Mouse (Mus musculus) frontal cortex, adult (tissue): ENCODE results near the gene Dock3.

Source experiments
- ATAC-seq: cut with Nextera tagmentation; 2 replicates; pipeline ENCODE4 v1.9.2; 2017; ENCODE audit warnings: mild to moderate bottlenecking, moderate library complexity, mixed read lengths; ENCODE audit not compliant: low TSS enrichment

The Dock3 gene

DNA sequence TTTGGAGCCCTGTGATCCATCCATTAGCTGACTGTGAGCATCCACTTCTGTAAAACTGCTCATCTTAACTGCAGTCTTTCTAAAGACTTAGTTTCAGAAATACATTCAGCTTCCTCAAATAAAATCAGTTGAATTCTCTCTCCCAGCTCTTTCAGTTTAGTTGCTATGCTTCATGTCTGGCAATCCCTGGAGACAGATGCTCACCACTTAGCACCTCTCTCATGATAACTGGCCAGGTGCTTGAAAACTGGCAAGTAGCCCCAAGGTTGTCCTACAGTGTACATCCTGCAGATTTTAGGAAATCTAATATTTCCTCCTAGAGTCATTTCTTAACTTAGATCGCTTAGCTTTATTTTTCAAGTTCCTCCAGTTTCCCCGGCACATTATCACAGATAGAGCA, 193.8 kb downstream of the Dock3 start:
- peak; percentile 70 for ATAC-seq

DNA sequence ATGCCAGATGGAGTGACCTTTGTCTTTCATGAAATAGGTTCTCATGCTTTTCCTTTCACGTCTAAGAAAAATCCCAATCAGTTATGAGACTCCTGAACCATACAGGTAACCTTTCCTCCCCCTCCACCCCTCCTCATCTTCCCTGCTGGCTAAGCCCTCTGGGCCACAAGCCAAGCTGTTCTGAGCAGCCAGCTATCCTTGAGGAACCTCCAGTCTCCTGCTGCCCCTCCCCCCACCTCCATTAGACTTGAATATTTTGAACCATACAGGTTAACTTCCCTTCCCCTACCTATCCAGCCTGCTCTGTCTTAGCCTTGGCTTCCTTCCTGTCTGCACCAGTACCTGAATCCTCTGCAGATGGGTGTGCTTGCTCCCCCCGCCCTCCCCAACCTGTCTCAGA, 204.1 kb downstream of the Dock3 start:
- ATAC-seq: no peak

DNA sequence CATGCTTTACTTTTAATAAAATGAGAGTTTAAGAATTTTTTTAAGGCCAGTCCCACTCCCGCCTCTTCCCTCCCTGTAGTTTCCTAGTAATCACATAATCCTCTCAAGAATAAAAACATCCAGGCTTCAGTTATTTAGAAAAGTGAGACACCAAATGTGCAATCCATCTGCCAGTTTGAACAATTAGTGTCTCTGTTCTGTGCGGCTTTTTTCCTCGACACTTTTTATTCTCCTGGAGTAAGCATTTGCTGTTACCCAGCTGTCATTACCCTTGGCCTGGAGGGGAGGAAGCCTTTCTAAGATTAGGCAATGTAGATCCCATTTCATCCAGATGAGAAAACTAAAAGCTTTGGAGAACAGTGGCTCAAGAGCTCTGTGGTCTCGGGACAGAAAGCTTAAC, 221.9 kb downstream of the Dock3 start:
- peak; percentile 41; the same call in 1 of the 2 replicates for ATAC-seq

DNA sequence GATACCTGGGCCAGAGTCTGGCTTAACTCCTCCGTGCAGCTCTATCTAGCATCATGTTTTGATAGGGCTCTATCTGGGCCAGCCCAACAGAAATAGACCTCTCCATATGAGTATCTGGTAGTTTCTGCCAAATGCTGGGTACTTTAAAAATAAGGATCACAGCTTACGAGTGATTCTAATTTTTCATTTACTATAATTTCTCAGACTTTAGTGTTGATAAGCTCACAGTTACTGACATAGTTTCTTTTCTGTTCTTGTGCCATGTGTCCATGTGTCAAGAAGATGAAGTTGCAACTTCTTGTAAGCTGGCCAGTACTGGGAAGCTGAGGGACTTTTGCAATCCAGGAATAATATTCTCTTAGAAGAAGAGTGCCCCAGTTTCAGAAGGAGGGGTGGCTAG, 228.5 kb downstream of the Dock3 start:
- peak; percentile 85 for ATAC-seq

DNA sequence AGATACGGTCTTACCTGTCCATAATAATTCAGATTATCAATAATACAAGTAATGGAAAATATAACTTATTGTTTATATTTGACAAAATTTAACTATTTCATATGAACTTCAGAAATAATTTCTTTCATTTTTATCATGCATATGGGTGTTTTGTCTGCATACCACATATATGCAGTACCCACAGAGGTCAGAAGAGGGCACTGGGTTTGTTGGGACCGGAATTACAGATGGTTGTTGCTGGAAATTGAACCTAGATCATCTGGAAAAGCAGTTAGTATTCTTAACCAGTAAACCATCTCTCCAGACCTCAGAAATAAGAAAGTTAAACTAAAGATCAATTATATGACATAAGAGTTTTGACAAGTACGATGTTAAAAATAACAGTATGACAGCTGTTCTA, 261.0 kb downstream of the Dock3 start:
- ATAC-seq: no peak

DNA sequence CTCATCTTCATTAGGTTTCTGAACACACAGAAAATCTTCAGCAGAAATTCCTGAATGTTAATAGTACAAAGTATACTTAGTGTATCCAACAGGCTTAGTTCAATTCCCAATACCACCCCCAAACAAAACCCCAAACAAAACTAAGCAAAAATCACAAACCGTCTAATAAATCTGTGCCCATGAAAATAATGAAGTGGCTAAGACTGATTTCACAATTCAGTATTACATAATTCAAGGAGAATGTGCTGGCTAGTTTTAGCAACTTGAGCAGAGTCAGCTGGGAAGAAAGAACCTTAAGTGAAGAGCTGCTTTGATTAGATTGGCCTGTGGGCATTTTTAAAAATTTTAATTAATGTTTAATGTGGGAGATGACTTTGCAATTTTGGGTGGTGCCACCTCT, 273.3 kb downstream of the Dock3 start:
- no peak for ATAC-seq

DNA sequence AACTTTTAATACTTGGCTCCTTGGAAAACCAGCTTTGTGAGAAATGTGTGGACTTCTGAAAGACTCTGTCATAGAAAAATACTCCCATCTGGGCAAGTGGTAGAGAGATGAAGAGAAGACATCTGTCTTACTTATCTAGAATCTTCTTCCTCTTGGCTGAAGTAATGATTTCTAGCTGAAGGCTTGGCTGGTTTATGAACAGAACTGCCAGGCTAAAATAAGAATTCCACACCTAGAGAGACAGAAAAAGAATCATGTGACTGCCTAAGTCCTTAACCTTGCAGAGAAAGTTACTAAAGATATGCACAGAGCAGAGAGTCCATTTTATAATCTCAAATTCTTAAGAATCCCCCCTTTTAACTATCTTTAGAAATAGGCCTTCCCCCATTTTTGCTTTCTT, 276.2 kb downstream of the Dock3 start:
- ATAC-seq: peak; percentile 72

DNA sequence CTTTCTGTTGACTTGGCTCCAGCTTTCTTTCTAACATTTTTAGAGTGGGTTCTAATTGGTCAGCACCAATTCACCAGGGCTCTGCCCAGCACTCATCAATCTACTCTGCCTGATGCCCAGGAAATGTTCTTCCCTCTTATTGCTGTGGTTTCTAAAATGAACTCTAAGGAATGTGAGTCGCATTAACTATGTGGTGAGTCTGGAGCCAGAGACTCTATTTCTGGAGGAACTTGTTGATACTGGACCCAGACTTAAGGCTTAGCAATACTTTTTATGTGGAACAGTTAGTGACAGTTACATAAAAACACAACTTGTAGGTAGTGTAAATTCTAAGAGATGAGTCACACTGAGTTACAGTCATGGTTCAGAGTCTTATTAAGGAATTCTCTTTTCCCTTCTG, 296.7 kb downstream of the Dock3 start:
- peak; percentile 89 for ATAC-seq

DNA sequence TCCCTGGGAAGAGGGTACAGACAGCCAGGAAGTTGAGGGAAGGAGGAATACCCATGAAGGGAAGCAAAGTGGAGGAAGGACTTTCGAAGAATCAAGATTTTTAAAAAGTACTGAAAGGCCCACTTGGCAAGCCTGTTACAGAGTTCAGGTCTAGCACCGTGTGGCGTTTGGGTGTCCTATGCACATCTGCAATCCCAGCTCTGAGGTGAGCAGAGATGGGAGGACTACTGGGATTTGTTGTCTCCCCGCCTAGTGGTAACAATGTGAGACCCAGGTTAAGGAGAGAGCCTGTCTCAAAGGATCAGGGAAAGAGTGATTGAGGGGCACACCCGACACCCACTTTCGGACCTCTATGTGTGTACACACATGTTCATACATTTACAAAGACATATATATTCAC, 316.8 kb downstream of the Dock3 start:
- ATAC-seq: no peak

DNA sequence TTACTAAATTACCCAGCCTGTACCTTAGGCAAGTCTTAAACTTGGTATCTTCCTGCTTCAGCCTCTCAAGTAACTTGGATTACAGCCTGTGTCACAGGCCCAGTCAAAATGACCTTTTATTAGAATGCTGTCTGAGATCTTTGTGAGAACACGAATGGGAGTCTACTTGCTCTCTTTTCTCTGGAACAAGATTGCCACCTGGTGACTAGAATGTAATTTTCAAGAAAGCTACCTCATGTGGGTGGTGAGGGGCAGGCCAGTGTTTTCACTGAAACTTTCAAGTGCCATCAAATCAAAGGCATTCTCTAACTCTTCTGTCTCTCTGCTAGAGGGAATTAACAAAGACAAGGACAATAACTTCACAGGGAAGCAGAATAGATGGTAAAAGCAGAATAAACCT, 317.9 kb downstream of the Dock3 start:
- no peak for ATAC-seq

DNA sequence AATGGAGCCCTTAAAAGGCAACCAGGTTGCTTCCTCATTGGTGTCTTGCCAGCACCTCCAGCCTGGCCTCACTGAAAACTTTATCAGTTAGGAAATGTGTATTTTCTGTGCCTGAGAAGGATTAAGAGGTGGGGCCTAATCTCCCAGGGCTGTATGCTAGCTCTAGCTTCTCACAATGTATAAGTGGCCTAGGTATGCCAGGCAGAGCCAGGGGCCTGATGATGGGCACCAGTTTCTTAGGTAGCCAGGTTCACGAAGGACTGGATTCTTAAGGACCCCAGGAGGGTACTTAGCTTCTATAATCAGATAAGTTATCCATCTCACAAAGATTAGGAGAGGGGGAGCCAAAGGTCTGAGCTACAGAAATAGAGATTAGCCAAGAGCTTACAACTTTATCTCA, 320.1 kb downstream of the Dock3 start:
- no peak for ATAC-seq

DNA sequence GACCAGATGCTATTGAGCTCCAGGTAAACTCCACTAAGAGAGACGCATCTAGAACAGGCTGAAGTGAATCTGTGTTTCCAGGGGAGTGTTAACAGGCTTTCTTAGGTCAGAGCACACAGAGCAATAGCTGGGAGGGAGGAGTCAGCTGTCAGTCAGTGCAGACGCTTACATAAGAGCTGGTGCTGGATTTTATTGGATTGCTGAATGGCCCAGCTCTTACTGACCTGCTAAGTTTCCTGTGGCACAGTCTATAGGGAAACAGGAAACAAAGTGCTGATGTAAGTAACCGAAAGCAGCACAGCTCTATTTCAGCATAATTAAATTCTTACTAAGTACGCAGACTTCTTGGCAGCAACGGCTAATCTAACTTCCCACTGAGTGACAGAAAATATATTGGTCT, 323.0 kb downstream of the Dock3 start:
- peak; percentile 56; the same call in 1 of the 2 replicates for ATAC-seq

DNA sequence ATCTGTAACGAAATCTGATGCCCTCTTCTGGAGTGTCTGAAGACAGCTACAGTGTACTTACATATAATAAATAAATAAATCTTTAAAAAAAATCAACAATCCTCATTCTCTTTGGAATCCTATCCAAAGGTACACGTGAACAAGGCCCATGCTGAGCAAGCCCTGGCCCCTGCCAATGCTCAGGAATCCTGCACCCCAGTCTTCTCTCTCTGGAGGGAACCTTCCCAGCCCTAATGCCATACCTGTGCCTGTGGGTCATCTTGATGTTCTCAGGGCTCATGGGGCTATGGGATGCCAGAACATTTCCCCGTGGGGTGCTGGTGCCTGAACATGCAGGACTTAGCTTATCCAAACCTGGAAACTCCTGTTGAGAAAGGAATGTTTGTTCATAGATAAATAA, 323.5 kb downstream of the Dock3 start:
- ATAC-seq: no peak

DNA sequence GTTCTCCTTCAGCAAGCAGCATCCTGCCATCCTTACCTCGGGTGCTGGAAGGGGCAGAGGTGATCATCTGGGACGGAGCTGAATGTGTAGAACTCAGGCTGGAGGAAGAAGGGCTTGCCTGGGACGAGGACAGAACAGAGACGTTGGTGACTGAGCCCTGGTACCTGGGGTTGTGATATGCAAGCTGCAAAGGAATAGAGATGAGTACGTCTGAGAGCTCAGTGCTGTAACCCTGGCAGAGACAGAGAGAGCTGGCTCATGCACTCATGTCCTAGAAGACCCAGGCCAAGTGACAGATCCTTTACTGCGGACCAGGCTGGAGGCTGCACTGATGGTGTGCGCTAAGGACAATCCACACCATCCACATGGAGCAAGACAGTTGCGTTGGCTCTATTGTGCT, 325.1 kb downstream of the Dock3 start:
- ATAC-seq: no peak

DNA sequence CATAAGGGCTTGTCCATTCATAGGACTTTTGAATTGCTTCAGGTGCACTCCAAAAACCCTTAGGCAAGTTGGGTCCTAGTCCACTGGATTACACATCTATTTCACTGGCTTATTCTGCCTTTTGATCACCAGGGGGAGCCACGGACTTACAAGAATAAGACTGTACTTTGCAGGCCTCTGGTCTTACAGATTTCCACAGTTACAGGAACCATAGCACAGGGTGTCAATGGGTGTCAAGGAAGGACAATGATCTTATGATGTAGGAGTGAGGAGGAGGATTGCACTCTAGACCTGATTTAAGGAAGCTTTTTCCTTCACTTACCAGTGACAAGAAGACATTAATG, 327.9 kb downstream of the Dock3 start:
- peak; percentile 58; the same call in 1 of the 2 replicates for ATAC-seq

DNA sequence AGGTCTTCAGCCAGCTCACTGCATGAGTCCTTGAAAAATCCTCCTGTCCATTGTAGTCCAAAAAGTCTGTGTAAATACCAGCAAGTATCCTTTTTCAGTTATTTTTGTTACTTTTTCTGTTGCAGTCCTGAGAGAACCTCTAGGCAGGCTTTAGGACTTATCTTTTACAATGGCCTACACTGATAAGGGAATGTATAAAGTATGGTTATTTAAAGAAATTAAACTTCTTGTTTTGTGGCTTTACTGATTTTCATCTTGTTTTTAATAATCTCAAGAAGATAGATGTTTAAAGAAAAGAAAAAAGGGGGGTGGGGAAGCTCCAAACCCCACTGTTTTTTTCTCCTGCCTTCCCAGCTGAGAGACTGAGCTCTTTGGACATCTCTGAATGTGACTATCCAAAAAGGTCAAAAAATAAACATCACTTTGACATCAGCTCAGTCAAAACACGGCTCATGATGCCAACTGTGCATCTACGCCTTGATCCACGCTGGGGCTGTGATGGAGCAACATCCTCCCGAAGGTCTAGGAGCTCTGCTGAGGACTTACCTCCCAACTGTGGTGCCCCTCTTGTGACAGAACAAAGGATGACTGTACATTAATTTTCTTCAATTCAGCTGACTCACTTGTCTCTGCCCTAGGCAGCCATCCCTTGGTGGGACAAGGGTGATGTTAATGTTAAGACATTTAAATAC, 328.5 kb downstream of the Dock3 start:
- no peak for ATAC-seq

DNA sequence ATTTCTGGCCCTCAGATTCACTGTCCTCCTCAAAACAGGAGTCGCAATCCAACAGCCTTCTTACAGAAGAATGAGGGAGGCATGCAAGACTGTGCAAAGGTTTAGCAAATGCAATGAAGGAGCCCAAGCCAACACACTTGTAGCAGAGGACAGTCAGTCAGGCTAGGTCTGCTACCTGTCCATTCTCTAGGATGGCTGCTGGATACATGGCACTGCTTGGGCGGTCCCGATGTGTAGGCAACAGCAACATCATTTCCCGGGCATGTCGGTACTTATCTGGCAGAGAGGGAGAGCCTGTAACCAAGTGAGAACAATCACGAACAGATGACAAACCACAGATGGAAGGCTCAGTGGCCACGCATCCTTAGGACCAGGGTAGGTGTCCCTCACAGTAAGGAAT, 330.1 kb downstream of the Dock3 start:
- ATAC-seq: 0 out of 2 replicates have a peak, but pooled peaks have one; percentile 23

DNA sequence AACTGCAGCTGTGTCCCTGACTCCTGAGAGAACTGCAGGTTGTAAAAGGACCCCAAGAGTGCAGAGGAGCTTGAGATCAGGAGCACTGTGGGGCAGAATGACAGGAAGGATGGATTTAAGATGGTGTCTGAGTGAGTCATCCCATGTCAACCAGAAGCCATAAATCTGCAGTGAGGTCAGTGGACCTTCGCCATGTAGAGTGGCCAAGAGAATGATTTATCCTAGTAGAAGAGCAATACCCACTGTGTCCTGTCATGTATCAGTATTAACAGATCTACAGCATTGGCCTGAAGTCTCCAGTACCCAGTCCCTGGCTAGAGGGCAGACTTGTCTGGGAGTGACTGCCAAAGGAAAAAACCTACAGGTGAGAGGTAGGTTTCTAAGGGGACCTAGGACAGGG, 332.8 kb downstream of the Dock3 start:
- ATAC-seq: no peak

DNA sequence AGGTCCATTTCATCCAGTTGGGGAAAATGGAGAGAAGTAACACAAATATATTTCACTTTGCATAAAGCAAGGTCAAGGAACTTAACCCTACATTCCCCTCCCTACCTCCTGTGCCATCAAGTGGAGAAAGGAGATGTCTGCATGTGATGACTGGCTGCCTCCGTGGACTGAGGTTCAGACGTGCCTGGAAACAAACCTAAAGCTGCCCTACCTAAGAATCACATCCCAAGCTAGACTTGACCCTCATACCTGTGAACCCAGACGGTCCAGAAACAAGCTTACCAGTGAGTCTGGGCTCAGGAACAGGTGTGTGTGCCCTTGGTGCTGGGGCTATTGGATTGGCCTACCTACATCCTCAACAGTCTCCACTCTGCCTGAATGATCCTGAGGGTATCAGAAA, 338.4 kb downstream of the Dock3 start:
- ATAC-seq: no peak

DNA sequence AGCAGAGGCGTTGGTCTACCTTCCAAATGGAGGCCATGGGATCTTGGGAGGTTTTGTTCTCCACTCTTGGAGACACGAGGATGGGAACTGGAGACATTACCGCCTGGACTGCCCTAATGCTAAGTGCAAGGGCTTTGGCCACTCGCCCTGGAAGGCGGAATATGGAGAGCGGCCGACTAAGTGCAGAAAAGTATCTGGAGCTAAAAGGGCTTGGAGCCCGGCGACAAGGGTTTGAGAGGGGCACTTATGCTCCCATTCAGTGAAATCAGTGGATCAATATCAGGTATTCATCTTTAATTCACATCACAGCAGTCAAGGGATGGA, 339.2 kb downstream of the Dock3 start:
- ATAC-seq: no peak

DNA sequence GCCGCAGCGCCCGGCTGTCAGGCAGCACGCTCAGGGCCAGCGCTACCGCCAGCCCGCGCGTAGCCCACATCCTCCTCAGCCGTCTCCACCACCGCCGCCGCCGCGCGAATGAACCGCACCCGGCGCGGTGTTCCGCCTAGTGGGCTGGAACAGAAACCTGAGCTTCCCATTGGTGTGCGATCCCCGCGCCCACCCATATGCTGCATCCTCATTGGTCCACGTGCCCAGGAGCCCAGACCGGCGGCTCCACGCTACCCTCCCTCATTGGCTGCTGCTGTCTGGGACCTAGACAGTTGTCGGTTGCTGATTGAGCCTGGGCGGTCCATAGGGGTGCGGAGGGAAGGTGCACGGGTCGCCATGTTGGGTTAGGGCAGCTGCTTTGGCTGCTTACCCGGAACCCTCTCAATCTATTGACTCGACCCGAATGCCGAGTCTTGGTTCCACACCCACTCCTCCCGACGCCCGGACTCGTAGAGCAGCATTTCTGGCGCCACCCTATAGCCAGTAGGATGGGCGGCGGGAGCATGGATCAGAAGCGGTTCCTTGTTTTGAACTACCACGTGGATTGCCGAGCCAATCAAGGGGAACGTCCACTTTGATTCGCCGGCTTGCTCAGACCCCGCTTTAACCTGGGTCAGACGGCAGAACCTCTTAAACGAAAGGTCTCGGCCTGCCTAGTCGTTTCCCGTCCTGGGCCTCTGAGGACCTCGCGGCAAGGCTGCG, 339.7 kb downstream of the Dock3 start, which contains the start of gene Manf:
Gene Manf, minus strand, starts transcription at position 151 of the 723 bp plus-strand sequence.
- peak; percentile 87 for ATAC-seq

DNA sequence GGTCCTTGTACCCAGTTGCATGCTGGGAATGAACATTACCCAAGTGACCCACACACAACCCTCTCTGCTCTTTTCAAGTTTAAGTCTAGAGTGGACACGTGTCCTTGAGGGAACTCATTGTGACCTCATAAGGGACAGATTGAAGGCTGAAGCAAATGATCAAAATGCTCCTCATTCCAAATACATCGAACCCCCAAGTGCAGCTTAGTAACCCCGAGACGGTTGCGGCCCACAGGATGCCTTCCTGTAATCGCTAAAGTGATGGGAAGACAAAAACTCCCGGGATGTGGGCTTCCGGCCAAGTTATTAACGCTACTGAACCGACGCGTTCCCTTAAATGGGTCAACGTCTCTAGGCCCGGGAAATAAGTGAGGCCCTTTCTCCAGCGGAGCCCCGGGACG, 340.4 kb downstream of the Dock3 start:
- no peak for ATAC-seq

DNA sequence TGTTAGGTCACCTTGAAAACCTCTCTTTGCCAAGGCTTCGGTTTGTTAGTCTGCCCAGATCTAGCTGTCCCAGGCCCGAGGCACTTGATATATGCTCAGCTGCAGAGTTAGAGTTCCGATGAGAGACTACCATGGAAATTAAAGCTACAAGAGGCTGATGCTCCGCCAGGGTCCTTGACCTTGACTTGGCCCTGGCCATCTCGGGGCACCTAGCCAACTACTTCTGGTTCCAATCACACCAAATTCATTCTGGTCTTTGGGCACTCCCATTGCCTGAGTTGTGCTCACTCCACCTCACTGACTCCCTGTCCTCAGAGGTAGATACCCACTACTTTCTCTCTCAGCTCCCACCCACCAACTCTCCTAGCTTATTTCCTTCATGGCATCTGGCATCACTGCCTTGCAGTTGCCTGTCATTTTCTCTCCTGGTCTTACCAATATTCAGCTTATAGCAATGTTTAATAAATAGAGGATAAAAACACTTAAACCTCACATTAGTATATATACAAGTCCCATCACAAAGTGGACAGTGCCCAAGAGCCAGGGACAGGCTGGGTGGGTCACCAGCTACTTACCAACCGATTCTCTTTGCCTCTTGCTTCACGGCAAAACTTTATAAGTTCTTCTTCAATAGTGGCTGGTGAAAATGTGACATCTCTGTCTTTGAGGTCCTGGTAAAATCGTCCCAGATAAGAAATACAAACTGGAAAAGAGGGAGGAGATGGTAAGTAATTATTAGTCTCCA, 341.0 kb downstream of the Dock3 start:
- no peak for ATAC-seq
